Mouse (Mus musculus): ENCODE data around the gene Lactbl1. TPM values are rescaled to one million over a fixed set of nuclear protein-coding genes. Genes with fewer than 3 reads are reported as not detected.

Gene Lactbl1
- total RNA-seq (2021) = not detected

GRCm38 (mm10) chr4:136622388-136622787 is at the start of gene Lactbl1:
TSS of gene Lactbl1 (plus strand) at chr4:136622621.
- no peak for DNase-seq

- no peak for DNase-seq
Observed at GRCm38 (mm10) chr4:136581885-136582284, 40.5 kb upstream of the Lactbl1 start.

GRCm38 (mm10) chr4:136587221-136587827 is 35.1 kb upstream of the Lactbl1 start:
- DNase-seq = no peak

GRCm38 (mm10) chr4:136588003-136588402 is 34.4 kb upstream of the Lactbl1 start:
- no peak for DNase-seq

GRCm38 (mm10) chr4:136592111-136592510 is 30.3 kb upstream of the Lactbl1 start:
- DNase-seq = no peak

- DNase-seq = no peak
Observed at GRCm38 (mm10) chr4:136594006-136594405, 28.4 kb upstream of the Lactbl1 start.

- DNase-seq = no peak
Observed at GRCm38 (mm10) chr4:136595221-136595620, 27.2 kb upstream of the Lactbl1 start.

- no peak for DNase-seq
Observed at GRCm38 (mm10) chr4:136598268-136598876, 24.0 kb upstream of the Lactbl1 start.

GRCm38 (mm10) chr4:136599869-136600268 is 22.6 kb upstream of the Lactbl1 start:
- DNase-seq = no peak

- DNase-seq = no peak
Observed at GRCm38 (mm10) chr4:136600536-136600935, 21.9 kb upstream of the Lactbl1 start.

GRCm38 (mm10) chr4:136601476-136601875 is 20.9 kb upstream of the Lactbl1 start:
- peak; percentile 41 to 48 for DNase-seq

GRCm38 (mm10) chr4:136602018-136602554 is 20.3 kb upstream of the Lactbl1 start:
- DNase-seq = peak; percentile 44 to 45

GRCm38 (mm10) chr4:136602568-136602967 is 19.9 kb upstream of the Lactbl1 start, which contains the start of gene Kdm1a:
TSS of gene Kdm1a (minus strand) at chr4:136602723.
- DNase-seq = peak; percentile 94 to 96

GRCm38 (mm10) chr4:136605756-136606485 is 16.5 kb upstream of the Lactbl1 start:
- no peak for DNase-seq

GRCm38 (mm10) chr4:136610387-136610856 is 12.0 kb upstream of the Lactbl1 start, which contains the start of gene Tex46:
TSS of gene Tex46 (plus strand) at chr4:136610437.
- no peak for DNase-seq

GRCm38 (mm10) chr4:136613657-136614056 is 8.8 kb upstream of the Lactbl1 start:
- DNase-seq = no peak

GRCm38 (mm10) chr4:136621336-136621735 is 1.1 kb upstream of the Lactbl1 start:
- DNase-seq = no peak

- DNase-seq = no peak
Observed at GRCm38 (mm10) chr4:136621956-136622355, 465 bp upstream of the Lactbl1 start.

- DNase-seq = no peak
Observed at GRCm38 (mm10) chr4:136626590-136626989, 4.2 kb downstream of the Lactbl1 start.

- DNase-seq = no peak
Observed at GRCm38 (mm10) chr4:136631237-136631994, 9.0 kb downstream of the Lactbl1 start.

- DNase-seq = no peak
Observed at GRCm38 (mm10) chr4:136635995-136636394, 13.6 kb downstream of the Lactbl1 start.

GRCm38 (mm10) chr4:136636511-136636910 is 14.1 kb downstream of the Lactbl1 start:
- no peak for DNase-seq
